Mouse (Mus musculus) heart, postnatal 0 days (tissue): ENCODE data around the gene Rbm20.

Source experiments
- CTCF ChIP-seq: IDR thresholded peaks from 2 replicates; pipeline ENCODE4 v1.5.1; 2016; ENCODE audit warnings: antibody characterized with exemption, control low read depth, low read depth
- EP300 ChIP-seq: IDR thresholded peaks from 2 replicates; pipeline ENCODE4 v1.6.1; 2016; ENCODE audit warnings: antibody characterized with exemption, low read depth

GRCm38 (mm10) chr19:53886576-53887370 is 209.7 kb downstream of the Rbm20 start:
- no peak for TF ChIP-seq EP300
- TF ChIP-seq CTCF, result no peak
